Mouse (Mus musculus) ES-E14 (cell line): ENCODE measurements at regions not wholly inside any gene's neighbourhood (a gene's known extent, or its start where the extent isn't known, plus 50 kb on each side); places are given as distances from the start of the nearest gene placed in this dataset.

Experiments
- CHD2 ChIP-seq: IDR thresholded peaks from 2 replicates; pipeline ENCODE4 v1.6.1; 2014; ENCODE audit warnings: mild to moderate bottlenecking, low read depth, low read length, inconsistent platforms
- MAFK ChIP-seq: IDR thresholded peaks from 2 replicates; pipeline ENCODE4 v1.6.1; 2014; ENCODE audit warnings: mild to moderate bottlenecking, low read depth, low read length, inconsistent platforms; ENCODE audit not compliant: insufficient read depth

- TF ChIP-seq MAFK (no peak), CHD2 (no peak)
These were observed 85.1 kb upstream of the Akt3 start for GRCm38 (mm10) chr1:177343121-177343520.
